Mouse (Mus musculus) lung, postnatal 4 days (tissue): Measurements from ENCODE around the gene Ice1.

ENCODE experiments used
- DNase-seq, 2 experiments: peaks; one replicate each; pipeline ENCODE4 v3.0.0; 2021

Ice1 gene

GRCm38 (mm10) chr13:70637282-70637661 is at the start of gene Ice1:
Gene Ice1 (minus strand): TSS chr13:70637634.
- no peak for DNase-seq

DNA sequence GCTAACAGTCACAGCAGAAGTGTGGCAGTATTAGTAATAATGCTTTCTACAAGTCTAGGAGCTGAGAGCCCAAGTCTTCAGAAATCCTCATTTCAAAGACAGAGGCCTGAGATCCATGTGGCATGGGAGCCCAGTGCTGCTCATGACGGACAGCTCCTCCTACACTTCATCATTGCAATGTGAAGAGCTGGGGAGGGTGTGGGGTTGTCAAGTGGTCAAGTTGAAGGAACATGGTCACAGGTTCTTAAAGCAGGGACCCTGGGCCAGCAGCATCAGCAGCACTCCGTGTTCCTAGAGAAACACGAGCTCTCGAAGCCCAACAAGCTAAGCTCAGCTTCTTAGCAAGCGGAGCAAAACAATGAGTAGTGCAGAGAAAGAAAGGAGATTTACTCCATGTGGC is 48.4 kb upstream of the Ice1 start:
- DNase-seq = no peak

GRCm38 (mm10) chr13:70684976-70685609 is 47.7 kb upstream of the Ice1 start:
- peak; percentile 11 to 56 for DNase-seq

DNA sequence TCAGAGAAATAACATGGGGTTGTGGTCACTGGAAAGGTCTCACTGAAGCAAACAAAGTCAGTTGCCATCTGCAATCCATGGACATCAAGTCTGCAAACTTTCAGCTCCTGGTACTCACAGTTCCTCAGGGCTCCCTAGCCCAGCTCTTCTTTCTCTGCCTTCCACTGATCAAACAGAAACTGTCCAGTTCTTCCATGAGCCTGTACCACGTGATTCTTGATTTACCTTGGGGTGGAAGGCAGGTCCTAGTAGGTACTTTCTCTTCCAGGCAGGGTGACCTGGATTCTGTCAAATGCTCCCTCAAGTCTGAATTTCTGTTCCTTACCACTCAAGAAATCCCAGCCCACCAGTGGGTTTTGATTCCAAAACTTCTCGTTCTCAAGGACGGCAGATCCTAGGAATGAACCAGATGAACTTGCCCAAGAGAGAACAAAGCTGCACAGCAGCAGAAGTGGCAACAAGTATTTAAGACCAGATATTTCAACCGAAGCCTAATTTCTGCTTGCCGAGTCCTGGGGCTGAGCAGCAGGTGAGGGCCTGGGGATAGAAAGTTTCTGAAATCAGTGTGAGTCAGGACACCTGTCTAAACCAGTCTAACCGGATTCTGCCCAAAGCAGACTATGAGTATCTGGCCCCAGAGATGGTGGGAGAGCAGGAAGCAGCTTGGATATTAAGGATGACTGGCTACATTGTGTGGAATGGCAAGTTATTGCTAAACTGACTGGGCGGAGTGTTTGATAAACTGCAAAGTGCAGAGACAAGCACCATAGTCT is 44.2 kb upstream of the Ice1 start:
- no peak for DNase-seq

GRCm38 (mm10) chr13:70680316-70680715 is 42.9 kb upstream of the Ice1 start:
- DNase-seq = no peak

DNA sequence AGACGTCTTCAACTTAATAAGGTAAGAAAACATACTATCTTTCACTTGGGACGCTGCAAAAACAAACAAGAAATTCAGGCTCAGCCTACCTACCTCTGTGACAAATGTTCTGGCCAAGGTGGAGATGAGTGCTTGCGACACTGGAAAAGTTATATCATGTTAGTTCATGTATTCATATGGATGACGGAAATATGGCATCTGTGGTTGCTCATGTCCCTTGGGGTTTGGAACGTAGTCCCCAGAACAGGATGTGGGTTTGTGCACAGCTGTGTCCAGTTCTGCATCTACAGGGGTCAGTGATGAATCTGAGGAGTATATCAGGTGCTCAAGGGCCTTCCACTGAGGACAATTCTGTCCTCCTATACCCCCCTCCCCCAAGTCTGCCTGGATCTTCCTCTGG is 40.3 kb upstream of the Ice1 start:
- DNase-seq = no peak

DNA sequence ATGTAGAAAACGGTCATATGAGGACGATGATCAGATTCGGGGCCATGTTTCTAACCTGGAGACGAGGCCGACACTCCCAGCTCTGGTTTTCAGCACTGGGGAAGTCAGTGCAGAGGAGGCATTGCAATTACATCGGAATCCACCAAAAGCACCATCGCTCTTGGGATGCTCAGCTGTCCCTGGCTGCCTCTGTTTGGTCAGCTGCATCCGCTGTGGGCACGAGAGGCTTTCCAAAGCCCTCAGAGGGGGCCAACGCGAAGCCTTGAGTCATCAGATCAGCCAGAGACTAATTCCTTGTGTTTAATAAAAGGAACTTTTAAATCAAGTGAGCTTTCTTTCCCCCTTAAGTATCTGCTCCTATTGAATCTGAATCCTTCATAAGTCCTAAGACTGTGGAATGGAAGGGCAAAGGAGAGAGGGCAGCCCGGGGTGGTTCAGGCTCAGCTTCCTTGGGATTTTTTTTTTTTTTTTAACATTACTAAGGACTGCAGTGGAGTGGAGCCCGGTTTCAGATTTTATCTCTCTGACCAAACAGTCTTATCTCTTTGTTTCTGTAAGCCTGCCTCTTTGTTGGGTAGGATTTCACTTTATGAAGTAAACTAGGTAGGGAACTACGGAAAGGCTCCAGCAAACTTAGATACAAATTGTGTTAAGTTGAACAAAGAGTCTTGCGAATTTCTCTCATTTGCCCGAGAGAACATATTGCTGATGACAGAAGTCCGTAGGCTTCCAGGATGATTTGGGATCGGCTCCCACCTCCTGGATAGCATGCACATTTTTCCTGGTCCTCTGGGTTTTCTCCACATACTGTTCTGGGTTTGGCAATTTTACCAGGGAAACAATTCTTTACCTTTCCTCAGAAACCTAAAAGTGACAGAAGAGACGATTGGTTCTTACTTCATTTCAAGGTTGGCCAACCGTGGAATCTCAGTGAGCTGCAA is 39.1 kb upstream of the Ice1 start:
- no peak for DNase-seq

DNA sequence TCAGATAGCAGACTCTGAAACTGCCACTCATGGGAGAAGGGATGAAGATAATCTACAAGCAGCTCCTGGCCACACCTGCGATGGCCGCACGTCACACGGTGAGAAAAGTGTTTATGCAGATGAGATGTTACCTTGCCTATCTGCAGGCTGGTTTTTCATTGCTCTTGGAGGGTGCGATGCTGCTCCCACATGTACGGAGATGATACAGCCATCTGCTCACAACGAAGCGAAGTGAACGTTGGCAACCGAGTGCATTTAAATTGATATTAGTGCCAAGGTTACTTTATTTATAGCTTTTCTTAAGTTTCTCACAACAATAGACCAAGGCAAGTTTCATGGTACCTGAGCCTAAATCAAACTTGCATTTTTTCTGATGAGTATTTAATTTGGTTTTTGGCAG is 37.6 kb upstream of the Ice1 start:
- DNase-seq = no peak

- no peak for DNase-seq
Observed at GRCm38 (mm10) chr13:70670080-70670479, 32.6 kb upstream of the Ice1 start.

GRCm38 (mm10) chr13:70659715-70660114 is 22.3 kb upstream of the Ice1 start:
- no peak for DNase-seq

GRCm38 (mm10) chr13:70656741-70657140 is 19.3 kb upstream of the Ice1 start:
- no peak for DNase-seq

- peak; percentile 47 to 71 for DNase-seq
Observed at GRCm38 (mm10) chr13:70656329-70656728, 18.9 kb upstream of the Ice1 start.

DNA sequence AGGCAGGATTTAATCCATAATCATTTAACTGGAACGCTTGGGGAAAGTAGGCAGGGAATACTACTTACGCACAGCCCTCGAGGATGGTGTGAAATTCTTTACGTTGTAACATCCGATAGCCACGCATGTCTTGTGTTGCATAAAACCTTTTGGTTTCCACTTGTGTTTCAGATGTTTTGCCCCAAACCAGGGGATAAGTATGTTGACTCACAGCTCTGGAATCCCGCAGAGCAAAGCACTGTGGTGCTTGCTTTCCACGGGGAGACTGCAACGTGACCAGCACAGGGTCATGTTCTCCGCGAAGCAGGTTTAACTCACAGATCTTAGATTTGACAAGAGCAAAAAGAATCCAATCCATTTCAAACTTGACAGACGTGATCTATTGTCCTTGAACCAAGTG is 18.1 kb upstream of the Ice1 start:
- peak; percentile 40 to 53 for DNase-seq

DNA sequence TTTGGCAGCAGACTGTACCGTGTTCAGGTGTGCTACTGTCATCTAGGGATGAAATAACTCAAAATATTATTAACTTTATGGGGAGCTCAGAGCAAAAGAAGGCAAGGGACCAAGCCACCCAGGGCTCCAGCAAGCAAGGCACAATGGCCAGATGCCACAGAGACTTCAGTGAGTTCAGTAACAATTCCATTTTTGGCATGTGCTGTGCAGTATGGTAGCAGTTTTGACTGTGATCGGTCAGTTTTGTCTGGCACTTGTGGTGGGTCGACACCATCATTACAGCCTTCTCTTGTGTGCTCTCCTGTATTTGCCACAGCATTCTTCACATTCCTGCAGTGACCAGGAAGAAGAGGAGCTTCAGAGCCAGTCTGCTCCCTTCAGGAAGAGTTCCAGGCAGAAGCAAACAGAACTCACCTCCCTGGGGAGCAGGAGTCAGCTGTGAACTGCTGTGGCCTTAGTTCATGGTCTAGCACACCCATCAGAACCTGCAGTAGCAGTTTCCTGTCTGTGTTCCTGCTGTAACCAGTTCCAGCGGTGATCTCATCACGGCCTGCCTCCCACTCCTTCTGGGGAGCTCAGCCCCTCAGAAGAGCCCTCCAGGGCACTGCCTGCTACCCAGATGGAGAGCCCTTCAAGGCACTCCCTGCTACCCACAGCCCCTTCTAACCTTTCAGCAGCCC is 16.8 kb upstream of the Ice1 start:
- peak; percentile 52 to 72 for DNase-seq

GRCm38 (mm10) chr13:70653457-70653856 is 16.0 kb upstream of the Ice1 start:
- no peak for DNase-seq

- peak; percentile 67 to 85 for DNase-seq
Observed at GRCm38 (mm10) chr13:70650011-70650436, 12.6 kb upstream of the Ice1 start.

DNA sequence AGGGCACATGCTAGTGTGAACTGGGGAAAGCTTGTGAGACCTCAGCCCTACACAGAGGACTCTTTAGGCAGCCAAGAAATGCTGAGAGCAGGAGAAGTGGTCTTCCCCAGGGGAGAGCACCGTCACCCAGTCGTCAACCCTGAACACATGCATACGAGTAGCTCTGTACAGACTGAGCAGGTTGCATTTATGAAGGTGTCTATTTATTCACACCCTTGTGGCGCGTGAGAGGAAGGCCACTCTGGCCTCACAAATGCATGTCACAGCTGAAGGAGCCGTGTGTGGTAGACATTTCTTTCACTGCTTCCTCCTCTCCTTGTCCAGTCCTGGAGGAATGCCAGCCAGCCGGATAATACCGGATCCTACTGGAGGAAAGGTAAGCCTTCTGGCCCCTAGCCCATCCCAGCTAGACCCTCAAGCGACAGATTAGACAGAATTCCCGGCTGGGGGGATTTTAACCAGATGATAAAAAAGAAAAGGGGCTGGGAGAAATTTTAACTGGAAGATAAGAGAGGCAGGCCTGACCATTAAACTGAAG is 8.6 kb upstream of the Ice1 start:
- DNase-seq = no peak

GRCm38 (mm10) chr13:70644083-70644462 is 6.6 kb upstream of the Ice1 start:
- no peak for DNase-seq

DNA sequence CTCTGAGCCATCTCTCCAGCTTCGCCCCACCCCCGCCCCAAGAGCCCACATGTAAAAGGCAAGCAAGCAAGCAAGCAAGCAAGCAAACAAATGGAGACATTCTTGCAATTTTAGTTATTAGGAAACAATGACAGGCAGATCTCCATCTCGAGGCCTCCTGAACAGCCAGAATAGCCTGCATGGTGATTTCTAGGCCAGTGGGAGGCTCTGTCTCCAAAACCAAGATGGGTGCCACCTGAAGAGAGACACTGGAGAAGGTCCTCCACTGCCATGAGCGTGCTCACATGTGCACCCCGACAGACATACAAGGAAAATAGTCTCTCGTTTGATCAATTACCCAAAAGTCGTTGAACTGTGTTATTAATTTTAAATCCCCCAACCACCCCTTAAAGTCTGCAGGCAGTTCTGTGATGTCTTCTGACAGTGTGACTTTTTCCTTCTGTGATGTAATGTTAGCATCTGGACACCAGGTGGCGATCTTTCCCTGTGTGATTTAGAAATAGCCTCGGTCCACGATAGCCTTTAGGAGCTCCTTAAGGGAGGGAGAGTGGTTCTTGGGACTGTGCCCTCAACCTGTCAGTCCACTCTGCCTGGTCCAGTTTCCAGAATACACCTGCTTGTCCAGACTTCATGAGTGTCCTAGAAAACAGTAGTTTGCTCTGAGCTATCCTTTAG is 6.1 kb upstream of the Ice1 start:
- DNase-seq = peak in 1 of 2 experiments; percentile 73

DNA sequence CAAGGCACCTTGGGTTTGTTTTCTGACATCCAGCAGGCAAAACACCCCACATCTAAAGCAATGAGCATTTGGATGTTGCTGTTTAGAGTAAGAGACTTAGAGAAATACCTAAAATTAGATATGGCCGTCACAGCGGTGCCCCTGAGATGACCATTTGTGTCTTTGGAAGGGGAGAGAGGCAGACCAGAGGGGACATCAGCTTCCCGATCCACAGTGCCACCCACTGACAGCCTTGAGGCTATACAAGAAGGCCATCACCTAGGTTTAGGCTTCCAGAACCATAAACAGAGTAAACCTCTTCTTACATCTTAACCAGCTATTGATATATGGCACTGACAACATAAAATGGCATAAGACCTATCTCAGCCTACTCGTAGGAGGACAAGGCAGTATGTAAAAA is 4.5 kb upstream of the Ice1 start:
- DNase-seq = peak in 1 of 2 experiments; percentile 7

- DNase-seq = peak; percentile 40 to 53
Observed at GRCm38 (mm10) chr13:70641381-70641780, 3.9 kb upstream of the Ice1 start.

GRCm38 (mm10) chr13:70639639-70640038 is 2.2 kb upstream of the Ice1 start:
- DNase-seq = peak in 1 of 2 experiments; percentile 15
